Mouse (Mus musculus): ENCODE results near the gene Eid3. TPM values are rescaled to one million over a fixed set of nuclear protein-coding genes. Genes with fewer than 3 reads are reported as not detected.
A peak's percentile ranks its signal among the peaks of the same experiment; 100 is the strongest.

Gene Eid3
- polyA plus RNA-seq, 1 experiment from 2014 or later: 0.88 TPM

DNA sequence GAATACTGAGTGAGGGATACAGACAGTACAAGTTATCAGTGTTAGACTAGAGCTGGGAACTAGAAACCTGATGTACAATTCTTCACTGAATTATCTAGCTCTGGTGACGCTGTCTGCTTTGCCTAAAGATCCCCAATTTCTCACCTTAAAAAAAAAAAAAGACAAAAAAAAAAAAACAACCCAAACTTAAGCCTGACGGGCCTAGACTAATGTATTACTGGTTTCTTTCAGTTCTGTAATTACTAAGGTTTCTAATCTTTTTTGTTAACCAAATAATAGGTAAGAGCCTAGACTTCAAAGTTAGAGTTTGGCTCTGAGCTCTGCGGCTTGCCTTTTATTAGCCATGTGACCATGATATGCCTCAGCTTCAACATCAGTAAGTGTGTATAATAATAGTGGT lies 30.5 kb upstream of the Eid3 start:
- H3K4me3 ChIP-seq (replicated peaks; ENCODE audit: low read length): no peak overlapping the region
- ATAC-seq (ENCODE audit: low FRiP score) (no peak), DNase-seq (ENCODE audit: low spot score) (no peak)
- no peaks in the 10 kb centered on the region for H3K27me3 ChIP-seq (ENCODE audit: control insufficient read depth, insufficient read depth, low read length)
- no peak overlapping the region for H3K27ac ChIP-seq
- WGBS: 87% methylated on average over 3 of the region's 3 CpGs
- H3K4me2 ChIP-seq (replicated peaks): no peak overlapping the region
- H3K9ac ChIP-seq: no peak overlapping the region
- no peaks in the 10 kb centered on the region for H3K4me1 ChIP-seq (replicated peaks; ENCODE audit: control insufficient read depth, insufficient read depth, low read length)
- H3K36me3 ChIP-seq (replicated peaks; ENCODE audit: control insufficient read depth, insufficient read depth): no peaks in the 10 kb centered on the region
- no peaks in the 10 kb centered on the region for H3K9me3 ChIP-seq (ENCODE audit: control insufficient read depth, low read length)

DNA sequence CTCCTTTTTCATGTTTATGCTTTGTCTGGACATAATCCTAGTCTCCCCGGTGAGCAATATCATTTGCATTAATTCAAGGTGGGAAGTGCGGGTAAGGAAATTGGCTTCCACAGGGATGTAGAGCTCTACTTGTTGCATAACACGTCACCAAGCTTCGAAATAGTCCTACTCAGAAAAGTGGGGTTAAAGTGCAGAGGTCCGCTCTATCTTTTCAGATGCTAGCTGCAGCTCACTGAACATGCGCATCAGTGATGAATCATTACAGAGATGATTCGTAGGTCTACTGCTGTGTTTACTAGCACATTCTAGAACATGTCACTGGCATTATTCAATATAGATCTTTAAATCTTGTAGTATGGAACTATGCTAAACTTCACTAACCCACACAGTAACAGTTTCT lies 28.0 kb upstream of the Eid3 start:
- Histone ChIP-seq H3K4me1 (replicated peaks; ENCODE audit: control insufficient read depth, insufficient read depth, low read length) (no peaks in the 10 kb centered on the region), H3K4me3 (replicated peaks; ENCODE audit: low read length) (no peak overlapping the region), H3K9ac (no peak overlapping the region), H3K27me3 (ENCODE audit: control insufficient read depth, insufficient read depth, low read length) (no peaks in the 10 kb centered on the region), H3K36me3 (replicated peaks; ENCODE audit: control insufficient read depth, insufficient read depth) (no peaks in the 10 kb centered on the region), H3K4me2 (replicated peaks) (no peak overlapping the region), H3K27ac (no peak overlapping the region), H3K9me3 (ENCODE audit: control insufficient read depth, low read length) (no peaks in the 10 kb centered on the region)
- no peak for DNase-seq (ENCODE audit: low spot score)
- ATAC-seq (ENCODE audit: low FRiP score): no peak
- WGBS: 87% methylated on average over 7 of the region's 7 CpGs

DNA sequence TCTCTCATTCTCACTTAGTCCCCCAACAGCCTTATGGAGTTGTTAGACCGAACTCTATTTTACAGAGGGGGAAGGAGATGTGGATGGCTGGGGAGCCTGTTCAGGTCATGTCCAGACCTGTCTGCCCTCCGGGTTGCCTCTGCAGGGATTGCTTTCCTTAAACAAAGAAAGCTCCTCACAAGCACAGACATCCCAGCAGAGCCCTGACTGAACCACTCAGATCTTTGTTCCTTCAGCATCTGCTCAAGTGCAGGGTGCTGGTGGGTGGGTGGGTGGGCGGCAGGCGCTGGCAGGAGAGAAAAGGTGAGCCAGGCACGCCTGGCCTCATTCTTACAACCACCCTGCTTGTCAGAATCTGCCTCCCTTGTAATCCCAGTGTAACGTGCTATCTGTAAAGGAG lies 22.3 kb upstream of the Eid3 start:
- DNase-seq (ENCODE audit: low spot score): no peak
- Histone ChIP-seq H3K27me3 (ENCODE audit: control insufficient read depth, insufficient read depth, low read length) (no peaks in the 10 kb centered on the region), H3K9me3 (ENCODE audit: control insufficient read depth, low read length) (no peaks in the 10 kb centered on the region), H3K4me3 (replicated peaks; ENCODE audit: low read length) (no peak overlapping the region), H3K36me3 (replicated peaks; ENCODE audit: control insufficient read depth, insufficient read depth) (no peaks in the 10 kb centered on the region), H3K9ac (no peak overlapping the region), H3K27ac (no peak overlapping the region), H3K4me1 (replicated peaks; ENCODE audit: control insufficient read depth, insufficient read depth, low read length) (no peaks in the 10 kb centered on the region), H3K4me2 (replicated peaks) (no peak overlapping the region)
- WGBS: 68% methylated on average over 6 of the region's 6 CpGs
- ATAC-seq (ENCODE audit: low FRiP score): no peak

DNA sequence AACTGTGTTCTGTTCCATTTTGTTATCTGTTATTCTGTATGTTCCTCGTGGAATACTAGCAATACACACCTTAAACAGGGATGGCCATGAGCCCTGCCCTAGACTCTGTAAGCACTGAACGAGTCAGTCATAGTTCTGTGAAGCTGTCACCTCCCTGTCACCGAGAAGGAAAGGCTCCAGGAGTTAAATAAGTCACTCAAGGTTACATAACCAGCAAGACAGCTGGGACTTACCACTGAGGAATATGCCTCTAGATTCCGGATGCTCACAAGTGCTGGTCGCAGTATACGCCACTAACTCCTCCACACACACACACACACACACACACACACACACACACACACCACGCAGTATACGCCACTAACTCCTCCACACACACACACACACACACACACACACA lies 21.7 kb upstream of the Eid3 start:
- no peak overlapping the region for H3K27ac ChIP-seq
- no peak overlapping the region for H3K4me2 ChIP-seq (replicated peaks)
- H3K9me3 ChIP-seq (ENCODE audit: control insufficient read depth, low read length): no peaks in the 10 kb centered on the region
- no peaks in the 10 kb centered on the region for H3K4me1 ChIP-seq (replicated peaks; ENCODE audit: control insufficient read depth, insufficient read depth, low read length)
- ATAC-seq (ENCODE audit: low FRiP score) (no peak), DNase-seq (ENCODE audit: low spot score) (no peak)
- H3K27me3 ChIP-seq (ENCODE audit: control insufficient read depth, insufficient read depth, low read length): no peaks in the 10 kb centered on the region
- WGBS: 87% methylated on average over 8 of the region's 8 CpGs
- no peaks in the 10 kb centered on the region for H3K36me3 ChIP-seq (replicated peaks; ENCODE audit: control insufficient read depth, insufficient read depth)
- no peak overlapping the region for H3K4me3 ChIP-seq (replicated peaks; ENCODE audit: low read length)
- no peak overlapping the region for H3K9ac ChIP-seq

DNA sequence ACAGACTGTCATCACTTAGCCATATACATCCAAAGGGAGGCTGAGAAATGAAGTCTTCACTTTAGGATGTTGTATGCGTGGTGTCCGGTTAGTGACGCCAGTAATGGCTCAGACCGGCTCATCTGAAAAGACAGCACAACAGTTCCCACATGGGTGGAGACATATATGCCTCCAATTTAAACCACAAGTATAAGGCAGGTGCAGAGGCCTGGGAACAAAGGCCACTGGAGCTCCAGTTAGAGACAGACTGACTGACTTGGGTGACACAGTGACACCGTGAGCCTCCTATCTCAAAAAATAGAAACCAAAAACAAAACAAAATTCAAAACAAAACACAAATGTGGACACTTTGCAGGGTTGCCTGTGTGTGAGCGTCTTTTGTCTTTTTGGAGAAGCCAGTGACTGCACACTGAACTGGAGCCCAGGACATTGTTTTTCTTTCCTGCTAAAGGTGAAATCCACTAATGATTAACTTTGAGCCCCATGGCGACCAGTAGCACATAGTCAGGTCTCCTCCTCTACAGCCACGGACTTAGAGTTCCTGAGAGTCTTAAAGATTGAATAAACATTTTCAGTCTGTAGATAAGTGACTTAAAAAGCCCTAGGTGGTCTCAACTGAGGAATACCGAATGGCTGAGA lies 18.5 kb upstream of the Eid3 start:
- Histone ChIP-seq H3K4me2 (replicated peaks) (no peak overlapping the region), H3K4me1 (replicated peaks; ENCODE audit: control insufficient read depth, insufficient read depth, low read length) (no peaks in the 10 kb centered on the region), H3K4me3 (replicated peaks; ENCODE audit: low read length) (no peak overlapping the region), H3K27ac (no peak overlapping the region), H3K36me3 (replicated peaks; ENCODE audit: control insufficient read depth, insufficient read depth) (no peaks in the 10 kb centered on the region), H3K9me3 (ENCODE audit: control insufficient read depth, low read length) (no peaks in the 10 kb centered on the region), H3K9ac (no peak overlapping the region), H3K27me3 (ENCODE audit: control insufficient read depth, insufficient read depth, low read length) (no peaks in the 10 kb centered on the region)
- ATAC-seq (ENCODE audit: low FRiP score) (no peak), DNase-seq (ENCODE audit: low spot score) (no peak)
- WGBS: 76% methylated on average over 9 of the region's 9 CpGs

DNA sequence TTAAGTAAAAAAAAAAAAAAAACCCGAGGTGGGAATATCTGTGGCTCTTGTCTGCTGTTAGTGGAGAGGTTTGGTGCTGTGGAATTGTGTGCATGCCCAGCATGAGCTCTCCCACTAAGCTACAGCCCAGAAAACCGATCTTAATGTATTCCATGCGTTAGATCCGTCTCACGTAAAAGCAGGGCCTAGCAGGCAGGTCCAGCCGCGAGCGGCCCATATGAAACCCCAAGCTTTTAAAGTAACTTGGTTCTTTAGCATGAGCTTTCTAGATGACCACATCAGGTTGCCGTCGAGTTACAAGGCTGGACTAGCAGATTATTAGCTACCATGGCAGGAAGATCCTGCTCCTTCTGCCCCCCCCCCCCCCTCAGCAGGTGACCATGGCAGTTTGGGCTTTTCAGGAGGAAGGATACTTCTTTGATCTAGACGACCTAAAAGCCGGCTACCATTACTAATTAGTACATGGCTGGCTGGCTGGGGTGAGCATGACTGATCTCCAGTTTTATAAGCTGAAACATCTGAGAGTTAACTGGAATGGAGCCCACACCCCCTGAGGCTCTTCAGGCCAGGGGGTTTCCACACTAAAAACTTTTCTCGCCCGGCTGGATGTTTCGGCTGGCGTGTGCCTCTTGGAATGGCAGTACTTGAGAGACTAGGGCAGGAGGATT lies 16.6 kb upstream of the Eid3 start:
- no peak overlapping the region for H3K4me2 ChIP-seq (replicated peaks)
- no peaks in the 10 kb centered on the region for H3K4me1 ChIP-seq (replicated peaks; ENCODE audit: control insufficient read depth, insufficient read depth, low read length)
- no peak overlapping the region for H3K9ac ChIP-seq
- no peak for DNase-seq (ENCODE audit: low spot score)
- H3K27me3 ChIP-seq (ENCODE audit: control insufficient read depth, insufficient read depth, low read length): no peaks in the 10 kb centered on the region
- H3K27ac ChIP-seq: no peak overlapping the region
- ATAC-seq (ENCODE audit: low FRiP score): no peak
- no peak overlapping the region for H3K4me3 ChIP-seq (replicated peaks; ENCODE audit: low read length)
- no peaks in the 10 kb centered on the region for H3K36me3 ChIP-seq (replicated peaks; ENCODE audit: control insufficient read depth, insufficient read depth)
- WGBS: 47% methylated on average over 16 of the region's 16 CpGs
- no peaks in the 10 kb centered on the region for H3K9me3 ChIP-seq (ENCODE audit: control insufficient read depth, low read length)

DNA sequence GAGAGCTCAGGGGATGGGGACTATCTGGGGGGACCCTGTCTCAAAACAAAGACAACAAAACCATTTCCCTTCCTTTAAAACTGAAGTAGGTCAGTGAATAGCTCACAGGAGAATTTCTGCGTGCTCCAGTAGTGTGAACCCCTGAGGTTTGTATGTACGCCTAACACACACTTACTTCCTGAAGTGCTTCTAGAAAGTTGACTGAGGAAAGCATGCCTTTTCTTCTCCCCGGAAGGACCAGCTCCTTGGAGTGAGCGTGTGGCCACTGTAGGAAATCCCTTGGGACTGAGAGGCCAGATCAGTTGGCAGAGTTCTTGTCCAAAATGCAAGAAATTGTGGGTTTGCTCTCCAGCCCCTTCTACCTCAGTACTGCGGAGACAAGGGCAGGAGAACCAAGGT lies 16.1 kb upstream of the Eid3 start:
- Histone ChIP-seq H3K36me3 (replicated peaks; ENCODE audit: control insufficient read depth, insufficient read depth) (no peaks in the 10 kb centered on the region), H3K4me3 (replicated peaks; ENCODE audit: low read length) (no peak overlapping the region), H3K4me1 (replicated peaks; ENCODE audit: control insufficient read depth, insufficient read depth, low read length) (no peaks in the 10 kb centered on the region), H3K9ac (no peak overlapping the region), H3K27ac (no peak overlapping the region), H3K27me3 (ENCODE audit: control insufficient read depth, insufficient read depth, low read length) (no peaks in the 10 kb centered on the region), H3K9me3 (ENCODE audit: control insufficient read depth, low read length) (no peaks in the 10 kb centered on the region), H3K4me2 (replicated peaks) (no peak overlapping the region)
- DNase-seq (ENCODE audit: low spot score): no peak
- ATAC-seq (ENCODE audit: low FRiP score): no peak
- 84% methylated on average over 5 of the region's 5 CpGs for WGBS

DNA sequence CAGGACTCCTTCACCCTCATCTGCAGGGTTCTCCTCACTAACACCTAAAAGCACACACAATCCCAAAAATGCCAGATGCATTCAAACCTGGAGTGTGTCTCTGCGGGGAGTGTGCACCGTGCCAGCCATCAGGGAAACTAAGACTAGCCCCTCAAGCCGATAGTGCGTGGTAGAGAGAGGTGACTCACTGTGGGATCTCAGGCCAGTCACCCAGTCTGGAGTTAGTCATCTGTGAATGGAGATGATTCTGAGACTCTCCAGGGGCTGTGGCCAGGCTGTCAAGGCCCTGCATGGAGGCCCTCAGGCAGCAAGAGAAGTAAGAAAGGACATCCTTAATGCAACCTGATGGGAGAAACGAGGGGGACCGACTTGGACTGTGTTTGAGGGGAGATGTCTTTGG lies 14.7 kb upstream of the Eid3 start:
- H3K36me3 ChIP-seq (replicated peaks; ENCODE audit: control insufficient read depth, insufficient read depth): no peaks in the 10 kb centered on the region
- H3K4me1 ChIP-seq (replicated peaks; ENCODE audit: control insufficient read depth, insufficient read depth, low read length): no peaks in the 10 kb centered on the region
- H3K4me3 ChIP-seq (replicated peaks; ENCODE audit: low read length): no peak overlapping the region
- no peak overlapping the region for H3K27ac ChIP-seq
- no peaks in the 10 kb centered on the region for H3K27me3 ChIP-seq (ENCODE audit: control insufficient read depth, insufficient read depth, low read length)
- no peak overlapping the region for H3K9ac ChIP-seq
- H3K9me3 ChIP-seq (ENCODE audit: control insufficient read depth, low read length): no peaks in the 10 kb centered on the region
- no peak overlapping the region for H3K4me2 ChIP-seq (replicated peaks)
- DNase-seq (ENCODE audit: low spot score) (no peak), ATAC-seq (ENCODE audit: low FRiP score) (no peak)
- WGBS: 88% methylated on average over 6 of the region's 6 CpGs

DNA sequence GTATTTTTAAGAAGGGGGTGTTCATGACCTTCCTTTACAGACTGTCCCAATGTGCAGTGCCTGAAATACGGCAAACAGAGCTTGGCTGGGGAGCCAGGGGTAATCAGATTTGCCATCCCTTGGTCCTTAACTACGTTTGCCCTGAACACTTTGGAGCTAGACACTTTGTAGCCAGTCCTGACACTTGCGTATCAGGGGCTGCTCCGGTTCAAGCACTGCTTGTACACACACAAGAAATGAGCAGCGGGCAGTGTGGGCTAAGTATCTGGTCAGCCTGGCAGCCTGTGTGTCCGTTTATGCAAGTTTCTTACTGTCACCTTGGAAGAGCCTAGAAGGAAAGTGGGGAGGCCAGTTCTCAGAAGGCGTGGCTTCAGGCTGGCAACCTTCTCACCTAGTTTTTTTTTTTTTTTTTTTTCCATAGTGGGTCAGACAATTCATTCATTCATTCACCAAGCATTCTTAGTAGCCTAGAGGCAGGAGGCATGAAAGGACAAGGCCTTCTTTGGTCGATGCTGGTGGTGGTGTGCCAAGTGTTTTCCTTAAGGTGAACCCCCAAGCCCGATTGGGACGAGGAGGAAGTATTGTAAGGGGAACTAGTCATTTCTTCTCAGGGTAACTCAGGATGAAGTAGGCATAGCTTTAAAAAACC lies 8.3 kb upstream of the Eid3 start:
- Histone ChIP-seq H3K4me3 (replicated peaks; ENCODE audit: low read length) (peak overlapping the region; percentile 77), H3K4me2 (replicated peaks) (peak overlapping the region; percentile 87), H3K27me3 (ENCODE audit: control insufficient read depth, insufficient read depth, low read length) (no peaks in the 10 kb centered on the region), H3K36me3 (replicated peaks; ENCODE audit: control insufficient read depth, insufficient read depth) (no peaks in the 10 kb centered on the region), H3K27ac (peak overlapping the region; percentile 92; the same call in 1 of the 2 replicates), H3K9ac (peak overlapping the region; percentile 93; the same call in 1 of the 2 replicates), H3K4me1 (replicated peaks; ENCODE audit: control insufficient read depth, insufficient read depth, low read length) (peaks cover 20% of the 10 kb centered on the region), H3K9me3 (ENCODE audit: control insufficient read depth, low read length) (no peaks in the 10 kb centered on the region)
- ATAC-seq (ENCODE audit: low FRiP score): no peak
- 57% methylated on average over 10 of the region's 10 CpGs for WGBS
- no peak for DNase-seq (ENCODE audit: low spot score)
